Mouse (Mus musculus) midbrain, embryonic 10.5 days (tissue): ENCODE data around the gene Pgm1. TPM values are rescaled to one million over a fixed set of nuclear protein-coding genes. Genes with fewer than 3 reads are reported as not detected.

Source experiments
- DNase-seq: peaks from one replicate; pipeline ENCODE4 v3.0.0-alpha.2; 2017; ENCODE audit warnings: low spot score
- H3K27ac ChIP-seq: fragments of 300-500 bp; sonication (generic); replicated peaks from 2 replicates; pipeline ENCODE4 v1.5.1; 2016; ENCODE audit warnings: mild to moderate bottlenecking
- H3K27me3 ChIP-seq: fragments of 300-500 bp; sonication (generic); 2 replicates; pipeline ENCODE4 v1.6.1; 2016; ENCODE audit warnings: low read depth, mild to moderate bottlenecking; ENCODE audit not compliant: poor library complexity, severe bottlenecking
- H3K36me3 ChIP-seq: fragments of 300-500 bp; sonication (generic); 2 replicates; pipeline ENCODE4 v1.6.1; 2016; ENCODE audit warnings: mild to moderate bottlenecking, moderate library complexity
- H3K4me1 ChIP-seq: fragments of 300-500 bp; sonication (generic); 2 replicates; pipeline ENCODE4 v1.6.1; 2016
- H3K4me3 ChIP-seq: fragments of 300-500 bp; sonication (generic); 2 replicates; pipeline ENCODE4 v1.5.1; 2016; ENCODE audit warnings: mild to moderate bottlenecking, moderate library complexity
- H3K9me3 ChIP-seq: fragments of 300-500 bp; sonication (generic); replicated peaks from 2 replicates; pipeline ENCODE4 v1.6.1; 2016; ENCODE audit warnings: mild to moderate bottlenecking
- WGBS: fragments of 180-500 bp; shearing (Covaris S2); methylation state at CpG from one replicate; pipeline ENCODE4 v1.1.7; 2016; 5-methylcytosine and 5-hydroxymethylcytosine counted together
- polyA plus RNA-seq: library from polyadenylated mRNA; unstranded; fragments of >200 nt; fragmentation: Nextera tagmentation; extraction: Ambion mirVana; gene quantifications from 2 replicates; pipeline ENCODE4 v1.2.1, GENCODE M21; 2016

The Pgm1 gene
- polyA plus RNA-seq, 1 experiment from 2014 or later = 67.7 TPM

- H3K4me3 ChIP-seq = no peak overlapping the region
- 71% methylated on average over 6 of the region's 6 CpGs for WGBS
- H3K4me1 ChIP-seq = peaks cover 8% of the 10 kb centered on the region
- no peaks in the 10 kb centered on the region for H3K9me3 ChIP-seq
- DNase-seq = no peak
- H3K27me3 ChIP-seq = no peaks in the 10 kb centered on the region
- no peak overlapping the region for H3K27ac ChIP-seq
- H3K36me3 ChIP-seq = peaks cover 24% of the 10 kb centered on the region
Measured at GRCm38 (mm10) chr4:99966555-99966954, 37.3 kb downstream of the Pgm1 start.

DNA sequence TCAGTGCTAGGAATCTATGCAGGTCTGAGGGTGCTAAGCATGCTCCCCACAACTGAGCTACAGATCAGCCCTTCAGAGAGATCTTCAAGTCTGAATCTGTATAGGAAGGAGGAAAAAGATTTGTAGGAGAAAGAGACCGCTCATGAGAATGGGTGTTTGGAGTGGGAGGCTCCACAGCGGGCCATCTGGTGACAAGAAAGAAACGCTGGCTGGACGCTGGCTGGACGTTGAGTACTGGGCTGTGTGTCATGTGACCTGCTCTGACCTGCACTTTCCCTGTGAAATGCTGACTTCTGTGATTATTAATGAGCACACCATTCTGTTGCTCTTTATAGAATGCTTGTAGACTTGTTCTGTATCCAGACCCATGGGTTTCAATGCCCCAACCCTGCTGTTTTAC is 40.1 kb downstream of the Pgm1 start:
- H3K4me3 ChIP-seq = no peak overlapping the region
- peaks cover 8% of the 10 kb centered on the region for H3K4me1 ChIP-seq
- H3K36me3 ChIP-seq = peaks cover 19% of the 10 kb centered on the region
- no peak for DNase-seq
- H3K27me3 ChIP-seq = no peaks in the 10 kb centered on the region
- 52% methylated on average over 5 of the region's 5 CpGs for WGBS
- H3K27ac ChIP-seq = no peak overlapping the region
- no peaks in the 10 kb centered on the region for H3K9me3 ChIP-seq

GRCm38 (mm10) chr4:99970097-99970496 is 40.9 kb downstream of the Pgm1 start:
- 82% methylated on average over 4 of the region's 4 CpGs for WGBS
- DNase-seq = no peak
- Histone ChIP-seq H3K36me3 (peaks cover 14% of the 10 kb centered on the region), H3K4me3 (no peak overlapping the region), H3K4me1 (peaks cover 8% of the 10 kb centered on the region), H3K9me3 (no peaks in the 10 kb centered on the region), H3K27ac (no peak overlapping the region), H3K27me3 (no peaks in the 10 kb centered on the region)

GRCm38 (mm10) chr4:99972886-99973285 is 43.7 kb downstream of the Pgm1 start:
- Histone ChIP-seq H3K4me1 (peaks cover 8% of the 10 kb centered on the region), H3K27ac (no peak overlapping the region)
- 87% methylated on average over 6 of the region's 6 CpGs for WGBS

GRCm38 (mm10) chr4:99973931-99974330 is 44.7 kb downstream of the Pgm1 start:
- H3K4me3 ChIP-seq = no peak overlapping the region
- DNase-seq = no peak
- no peaks in the 10 kb centered on the region for H3K9me3 ChIP-seq
- H3K36me3 ChIP-seq = peaks cover 6% of the 10 kb centered on the region; the same call in 1 of the 2 replicates
- WGBS = 87% methylated on average over 1 of the region's 1 CpGs
- no peak overlapping the region for H3K27ac ChIP-seq
- no peaks in the 10 kb centered on the region for H3K27me3 ChIP-seq
- H3K4me1 ChIP-seq = peaks cover 8% of the 10 kb centered on the region

More at GRCm38 (mm10) chr4:99972886-99973285, 43.7 kb downstream of the Pgm1 start:
- Histone ChIP-seq H3K27me3 (no peaks in the 10 kb centered on the region), H3K36me3 (peaks cover 6% of the 10 kb centered on the region; the same call in 1 of the 2 replicates), H3K9me3 (no peaks in the 10 kb centered on the region), H3K4me3 (no peak overlapping the region)
- no peak for DNase-seq

- H3K9me3 ChIP-seq = no peaks in the 10 kb centered on the region
- DNase-seq = no peak
- no peaks in the 10 kb centered on the region for H3K27me3 ChIP-seq
- H3K4me3 ChIP-seq = no peak overlapping the region
- peaks cover 6% of the 10 kb centered on the region; the same call in 1 of the 2 replicates for H3K36me3 ChIP-seq
- no peak overlapping the region for H3K27ac ChIP-seq
- H3K4me1 ChIP-seq = peaks cover 5% of the 10 kb centered on the region
- WGBS = 83% methylated on average over 5 of the region's 5 CpGs
Measured at GRCm38 (mm10) chr4:99974375-99974774, 45.2 kb downstream of the Pgm1 start.

GRCm38 (mm10) chr4:99979326-99979725 is 50.1 kb downstream of the Pgm1 start:
- no peaks in the 10 kb centered on the region for H3K36me3 ChIP-seq
- no peak overlapping the region for H3K4me3 ChIP-seq
- no peaks in the 10 kb centered on the region for H3K27me3 ChIP-seq
- peaks cover 16% of the 10 kb centered on the region for H3K4me1 ChIP-seq
- H3K9me3 ChIP-seq = no peaks in the 10 kb centered on the region
- DNase-seq = no peak
- H3K27ac ChIP-seq = no peak overlapping the region
- WGBS = 89% methylated on average over 5 of the region's 5 CpGs

DNA sequence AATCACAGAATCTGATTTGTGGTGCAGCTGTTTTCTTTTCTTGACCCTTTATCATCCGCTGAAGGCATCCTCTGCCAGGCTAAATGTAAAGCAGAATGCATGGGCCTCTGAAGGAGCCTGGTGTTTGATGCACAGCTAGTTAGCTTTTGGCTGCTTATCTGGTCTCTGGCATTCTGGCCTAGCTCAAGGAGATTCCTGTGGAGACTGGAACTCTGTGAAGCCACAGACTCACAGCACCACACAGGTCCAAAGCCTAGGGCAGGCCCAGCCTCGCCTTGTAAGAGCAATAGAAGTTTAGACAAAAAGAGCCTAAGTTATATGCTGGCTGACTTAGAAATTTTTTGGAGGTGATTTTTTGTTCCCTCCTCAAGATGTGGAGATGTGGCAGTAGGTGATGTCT is 52.0 kb downstream of the Pgm1 start:
- no peak overlapping the region for H3K4me3 ChIP-seq
- no peaks in the 10 kb centered on the region for H3K27me3 ChIP-seq
- no peaks in the 10 kb centered on the region for H3K9me3 ChIP-seq
- H3K36me3 ChIP-seq = no peaks in the 10 kb centered on the region
- no peak for DNase-seq
- peaks cover 20% of the 10 kb centered on the region for H3K4me1 ChIP-seq
- WGBS = 80% methylated on average over 2 of the region's 2 CpGs
- no peak overlapping the region for H3K27ac ChIP-seq

DNA sequence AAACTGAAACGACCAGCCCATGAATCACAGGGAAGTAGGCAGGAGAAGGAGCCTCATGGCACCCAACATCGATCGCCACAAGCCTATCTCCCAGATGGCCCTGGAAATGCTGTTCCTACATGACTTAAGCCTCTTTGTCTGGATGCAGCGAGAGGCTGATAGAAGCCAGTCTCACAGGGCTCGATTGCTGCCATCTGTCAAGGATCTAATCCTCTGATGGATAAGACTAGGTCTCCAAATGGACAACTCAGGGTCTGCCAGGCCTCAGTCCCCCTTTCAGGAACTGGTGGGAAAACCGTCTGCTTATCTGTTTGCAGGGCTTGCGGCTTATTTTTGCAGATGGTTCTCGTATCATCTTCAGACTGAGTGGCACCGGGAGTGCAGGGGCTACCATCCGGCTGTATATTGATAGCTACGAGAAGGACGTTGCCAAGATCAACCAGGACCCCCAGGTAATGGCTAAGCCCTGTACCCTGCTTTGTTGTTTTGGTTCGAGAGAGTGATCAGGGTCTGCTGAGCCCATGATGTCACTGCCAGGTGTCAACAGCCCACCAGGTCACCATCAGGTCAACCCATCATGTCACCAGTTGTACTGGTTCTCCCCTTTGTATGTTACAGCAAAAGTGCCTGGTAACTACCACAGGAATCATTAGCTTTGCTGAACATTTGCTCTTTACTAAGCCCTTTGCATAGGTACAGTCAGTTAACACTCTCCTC is 54.6 kb downstream of the Pgm1 start:
- Histone ChIP-seq H3K9me3 (no peaks in the 10 kb centered on the region), H3K4me3 (no peak overlapping the region), H3K27me3 (no peaks in the 10 kb centered on the region), H3K36me3 (no peaks in the 10 kb centered on the region), H3K27ac (peak overlapping the region; percentile 59), H3K4me1 (peaks cover 20% of the 10 kb centered on the region)
- no peak for DNase-seq
- 80% methylated on average over 13 of the region's 13 CpGs for WGBS

DNA sequence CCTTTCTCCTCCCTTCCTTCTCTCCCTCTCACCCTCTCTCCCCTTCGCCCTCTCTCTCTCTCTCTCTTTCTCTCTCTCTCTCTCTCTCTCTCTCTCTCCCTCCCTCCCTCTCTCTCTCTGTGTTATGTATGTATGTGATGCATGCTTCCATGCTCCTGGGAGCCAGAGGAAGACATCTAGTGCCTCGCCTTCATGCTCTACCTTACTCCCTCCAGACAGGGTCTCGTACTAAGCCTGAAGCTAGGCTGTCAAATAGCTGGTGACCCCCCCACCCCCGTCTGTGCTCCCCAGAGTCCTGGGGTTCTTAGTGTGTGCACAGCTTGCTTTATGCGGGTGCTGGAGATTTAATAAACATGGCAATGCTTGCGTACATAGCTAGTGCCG is 55.1 kb downstream of the Pgm1 start:
- H3K36me3 ChIP-seq = no peaks in the 10 kb centered on the region
- H3K27ac ChIP-seq = peak overlapping the region; percentile 59
- WGBS = 90% methylated on average over 7 of the region's 7 CpGs
- peaks cover 20% of the 10 kb centered on the region for H3K4me1 ChIP-seq
- no peak for DNase-seq
- no peaks in the 10 kb centered on the region for H3K27me3 ChIP-seq
- no peak overlapping the region for H3K4me3 ChIP-seq
- H3K9me3 ChIP-seq = no peaks in the 10 kb centered on the region

DNA sequence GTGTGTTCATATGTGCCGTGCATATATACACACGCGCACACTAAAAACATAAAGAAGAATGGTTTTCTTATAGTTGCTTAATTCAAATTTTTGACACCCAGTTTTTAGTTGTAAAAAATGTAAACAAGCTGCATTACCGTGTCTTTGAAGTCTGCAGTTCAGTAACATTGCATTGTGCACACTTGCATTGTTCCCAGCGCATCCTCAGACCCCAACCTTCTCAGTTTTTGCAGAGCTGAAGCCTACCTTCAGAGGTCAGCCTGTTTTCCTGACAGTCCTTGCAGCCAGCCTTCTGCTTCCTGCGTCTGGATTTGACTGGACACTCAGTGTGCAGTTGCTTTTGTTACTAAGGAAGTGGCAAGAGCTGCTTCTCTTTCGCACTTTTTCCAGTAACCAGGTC is 55.9 kb downstream of the Pgm1 start:
- no peaks in the 10 kb centered on the region for H3K9me3 ChIP-seq
- 91% methylated on average over 7 of the region's 7 CpGs for WGBS
- no peaks in the 10 kb centered on the region for H3K36me3 ChIP-seq
- peak overlapping the region; percentile 28; the same call in 1 of the 2 replicates for H3K27ac ChIP-seq
- no peak for DNase-seq
- H3K4me1 ChIP-seq = peaks cover 20% of the 10 kb centered on the region
- H3K27me3 ChIP-seq = no peaks in the 10 kb centered on the region
- H3K4me3 ChIP-seq = no peak overlapping the region

DNA sequence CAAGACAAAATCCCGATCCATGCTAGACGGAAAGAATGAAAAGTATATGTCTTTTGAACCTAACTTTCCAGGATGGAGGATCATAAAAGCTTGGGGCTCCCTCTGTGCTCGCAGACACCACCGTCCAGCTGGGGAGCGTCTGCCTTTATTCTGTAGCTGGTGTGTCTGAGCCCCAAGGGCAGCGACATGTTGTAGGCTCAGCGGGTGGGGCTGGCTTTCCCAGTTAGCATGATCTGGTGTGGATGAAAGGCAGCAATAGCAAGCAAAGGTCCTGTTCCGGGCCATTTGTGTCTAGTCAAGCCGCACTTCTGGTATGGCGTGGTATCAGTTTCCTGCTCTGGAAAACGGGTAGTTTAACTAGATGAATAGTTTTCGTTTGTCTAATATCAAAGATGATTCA is 56.4 kb downstream of the Pgm1 start:
- Histone ChIP-seq H3K4me1 (peaks cover 20% of the 10 kb centered on the region), H3K9me3 (no peaks in the 10 kb centered on the region), H3K27me3 (no peaks in the 10 kb centered on the region), H3K4me3 (no peak overlapping the region), H3K27ac (no peak overlapping the region), H3K36me3 (no peaks in the 10 kb centered on the region)
- DNase-seq = no peak
- 85% methylated on average over 12 of the region's 12 CpGs for WGBS

DNA sequence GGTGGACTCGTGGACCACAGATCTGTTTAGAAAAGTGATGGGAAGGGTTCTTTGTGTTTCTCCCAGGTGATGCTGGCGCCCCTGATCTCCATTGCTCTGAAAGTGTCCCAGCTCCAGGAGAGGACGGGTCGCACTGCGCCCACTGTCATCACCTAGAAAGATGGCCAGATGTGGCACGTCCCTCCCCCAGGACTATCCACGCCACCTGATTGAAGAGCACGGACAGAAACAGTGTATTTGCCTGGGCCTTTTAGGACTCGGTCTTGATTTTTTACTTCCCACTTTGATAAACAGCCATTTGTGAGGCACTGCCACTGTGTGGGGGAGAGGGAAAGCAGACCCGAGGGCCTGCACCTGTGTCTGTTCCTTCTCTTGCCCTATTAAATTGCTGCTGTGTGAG is 57.4 kb downstream of the Pgm1 start:
- H3K4me1 ChIP-seq = peaks cover 14% of the 10 kb centered on the region
- DNase-seq = no peak
- WGBS = 95% methylated on average over 10 of the region's 10 CpGs

More for the DNA sequence above, 57.4 kb downstream of the Pgm1 start:
- no peaks in the 10 kb centered on the region for H3K36me3 ChIP-seq
- no peak overlapping the region for H3K4me3 ChIP-seq
- H3K27me3 ChIP-seq = no peaks in the 10 kb centered on the region
- no peaks in the 10 kb centered on the region for H3K9me3 ChIP-seq
- H3K27ac ChIP-seq = no peak overlapping the region
